Mouse (Mus musculus) kidney, postnatal 10 days (tissue): Measurements from ENCODE around the gene Slc25a48.

Source experiments
- DNase-seq: peaks from one replicate; pipeline ENCODE4 v3.0.0; 2021; ENCODE audit warnings: mixed read lengths

Slc25a48 gene

GRCm38 (mm10) chr13:56513595-56513994, 75.4 kb downstream of the Slc25a48 start:
- no peak for DNase-seq

DNA sequence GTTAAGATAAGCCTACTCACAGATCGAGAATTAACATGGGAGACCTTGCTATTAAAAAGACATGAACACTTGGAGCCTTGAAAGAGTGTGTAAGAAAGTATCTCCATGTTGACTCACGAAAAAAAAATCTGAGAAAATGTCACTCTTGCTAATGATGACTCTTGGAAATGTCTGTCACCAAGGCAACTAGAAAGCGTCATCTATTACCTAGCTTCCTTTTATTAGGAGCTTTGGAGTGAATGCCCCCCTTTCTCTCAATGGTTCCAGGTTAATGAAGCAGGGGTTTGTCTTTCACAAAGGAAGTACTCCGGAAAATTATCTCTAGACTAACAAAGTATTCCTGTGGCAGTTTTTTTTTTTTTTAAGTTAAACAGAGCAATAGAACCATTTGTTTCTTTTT, 78.2 kb downstream of the Slc25a48 start:
- DNase-seq = no peak

DNA sequence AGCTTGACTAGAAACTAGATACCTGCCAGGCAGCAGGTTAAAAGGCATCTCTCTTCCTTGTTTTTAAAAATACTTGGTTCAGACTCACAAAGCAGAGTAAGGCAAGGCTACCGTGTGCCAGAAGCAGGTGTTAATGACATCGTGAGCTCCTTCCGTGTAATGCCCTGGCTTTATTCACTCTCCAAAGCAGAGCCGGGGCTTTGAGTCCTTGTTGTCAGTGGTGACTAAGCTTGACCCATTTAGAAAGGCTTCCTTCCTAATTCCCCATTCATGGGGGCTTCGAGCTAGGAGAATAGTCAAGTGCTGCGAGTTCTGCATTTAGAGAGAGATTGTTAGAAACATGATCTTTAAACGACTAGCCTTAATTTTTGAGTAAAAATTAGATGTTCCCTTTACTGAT, 78.7 kb downstream of the Slc25a48 start:
- DNase-seq = no peak

DNA sequence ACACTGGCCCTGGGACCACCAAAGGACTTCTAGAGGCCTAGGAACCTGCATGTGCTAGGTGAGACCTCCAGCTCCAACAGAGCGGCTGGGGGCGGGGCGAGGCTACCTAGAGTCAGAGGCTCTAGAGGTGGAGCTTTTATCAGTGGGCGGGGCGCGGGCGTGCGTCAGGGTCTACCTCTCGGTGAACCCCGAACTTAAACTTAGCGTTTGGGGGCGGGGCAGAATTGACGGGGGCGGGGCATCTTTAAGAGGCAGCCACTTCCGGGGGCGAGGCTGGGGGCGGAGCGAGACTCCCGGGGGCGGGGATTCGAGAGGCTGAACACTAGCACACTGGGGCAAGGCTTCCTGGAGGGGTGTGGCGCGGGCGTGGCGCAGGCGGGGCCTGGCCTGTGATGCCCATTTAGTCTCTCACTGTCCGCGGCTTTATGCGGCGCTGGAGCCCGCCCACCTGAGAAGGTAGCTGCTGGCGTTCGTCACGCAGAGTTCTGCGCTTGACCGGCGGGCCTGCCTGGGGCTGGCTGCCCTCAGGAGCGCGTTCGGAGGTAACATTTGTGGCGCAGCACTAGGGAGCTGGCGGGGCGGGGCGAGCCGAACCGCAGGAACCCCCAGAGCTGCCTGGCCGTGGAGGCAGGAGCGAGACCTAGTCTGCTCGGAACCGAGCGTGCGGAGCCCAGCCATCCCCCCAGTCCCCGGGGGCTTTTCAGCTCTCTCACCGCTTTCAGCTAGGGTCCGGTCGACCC, 84.1 kb downstream of the Slc25a48 start, which contains the start of gene Fbxl21:
Gene Fbxl21, plus strand, starts transcription at position 392 of the 740 bp plus-strand sequence.
- DNase-seq = peak; percentile 97

GRCm38 (mm10) chr13:56522821-56523167, 84.6 kb downstream of the Slc25a48 start:
- no peak for DNase-seq
